Mouse (Mus musculus) heart, adult 2 months (tissue): ENCODE results near the gene Zbtb4. TPM values are rescaled to one million over a fixed set of nuclear protein-coding genes. Genes with fewer than 3 reads are reported as not detected.

Experiments used
- DNase-seq, 2 experiments: peaks; one replicate each; pipeline ENCODE4 v3.0.0; 2021
- H3K27ac ChIP-seq: fragments of 200-600 bp; 2 replicates; pipeline ENCODE4 v1.8.1; 2022
- H3K27me3 ChIP-seq: fragments of 200-500 bp; 2 replicates; pipeline ENCODE4 v1.6.1; 2012; ENCODE audit warnings: mild to moderate bottlenecking, low read length, inconsistent platforms, mixed read lengths; ENCODE audit not compliant: control insufficient read depth, insufficient read depth
- H3K36me3 ChIP-seq: fragments of 200-500 bp; 2 replicates; pipeline ENCODE4 v1.6.1; 2012; ENCODE audit warnings: low read length, inconsistent platforms; ENCODE audit not compliant: control insufficient read depth, insufficient read depth
- H3K4me1 ChIP-seq: fragments of 200-500 bp; 2 replicates; pipeline ENCODE4 v1.6.1; 2011; ENCODE audit warnings: low read length; ENCODE audit not compliant: control insufficient read depth, insufficient read depth
- H3K4me3 ChIP-seq: fragments of 200-600 bp; 2 replicates; pipeline ENCODE4 v1.8.1; 2022
- H3K79me2 ChIP-seq: fragments of 200-500 bp; replicated peaks from 2 replicates; pipeline ENCODE4 v1.6.1; 2012; ENCODE audit warnings: mild to moderate bottlenecking, inconsistent platforms, low read length, moderate library complexity, mixed read lengths; ENCODE audit not compliant: control insufficient read depth, insufficient read depth
- H3K9ac ChIP-seq: fragments of 200-500 bp; 2 replicates; pipeline ENCODE4 v1.6.1; 2012; ENCODE audit warnings: low read depth, mild to moderate bottlenecking, control low read depth, inconsistent platforms, low read length, mixed read lengths
- CTCF ChIP-seq: fragments of 200-600 bp; IDR thresholded peaks from 2 replicates; pipeline ENCODE4 v1.8.1; 2022; ENCODE audit warnings: antibody characterized with exemption, mild to moderate bottlenecking, moderate library complexity
- EP300 ChIP-seq: fragments of 200-500 bp; IDR thresholded peaks from 2 replicates; pipeline ENCODE4 v1.6.1; 2011; ENCODE audit warnings: low read depth, low read length, control low read depth; ENCODE audit not compliant: insufficient read depth
- POLR2A ChIP-seq: fragments of 200-500 bp; IDR thresholded peaks from 2 replicates; pipeline ENCODE4 v1.6.1; 2011; ENCODE audit warnings: mild to moderate bottlenecking, low read depth, low read length, control low read depth; ENCODE audit not compliant: insufficient read depth
- WGBS: fragments of 180-500 bp; shearing (Covaris S2); methylation state at CpG from one replicate; pipeline ENCODE4 v1.1.7; 2018; 5-methylcytosine and 5-hydroxymethylcytosine counted together
- intact Hi-C: fragments of 180-260 bp; cut with DNase I; formaldehyde crosslinking; loops from one replicate; pipeline ENCODE4 v1.15.1; 2025
- polyA plus RNA-seq: library from polyadenylated mRNA; depleted of rRNA; stranded (reverse); fragments of >200 nt; gene quantifications from 2 replicates; pipeline ENCODE4 v1.2.3, GENCODE M21; 2012
- total RNA-seq, 2 experiments: library from RNA; stranded (reverse); gene quantifications; 2 replicates each; pipeline ENCODE4 v1.2.3; 2021

The Zbtb4 gene
- total and polyA plus RNA-seq, 3 experiments = 19.8 to 47.9 (median 42.9) TPM

DNA sequence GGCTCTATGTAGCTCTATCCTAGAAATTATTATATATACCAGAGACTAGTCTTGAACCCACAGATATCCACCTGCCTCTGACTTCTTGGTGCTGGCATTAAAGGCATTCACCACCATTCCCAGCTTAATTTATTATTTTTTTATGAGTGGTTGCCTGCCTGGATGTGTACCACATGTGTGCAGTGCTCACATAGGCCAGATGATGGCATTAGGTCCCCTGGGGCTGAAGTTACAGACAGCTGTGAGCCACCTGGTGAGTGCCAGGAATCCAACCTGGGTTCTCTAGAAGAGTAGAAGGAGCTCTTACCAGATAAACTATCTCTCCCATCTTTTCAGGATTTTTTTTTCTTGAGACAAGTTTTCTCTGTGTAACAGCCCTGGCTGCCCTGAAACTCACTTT is 44.6 kb downstream of the Zbtb4 start:
- no peaks in the 10 kb centered on the region for H3K79me2 ChIP-seq
- intact Hi-C loops = no loop called here
- TF ChIP-seq POLR2A = no peak
- TF ChIP-seq EP300 = no peak
- TF ChIP-seq CTCF = no peak
- no peaks in the 10 kb centered on the region for H3K4me1 ChIP-seq
- no peak for DNase-seq
- H3K27me3 ChIP-seq = no peaks in the 10 kb centered on the region
- H3K4me3 ChIP-seq = no peak overlapping the region
- H3K36me3 ChIP-seq = no peaks in the 10 kb centered on the region
- no peak overlapping the region for H3K9ac ChIP-seq
- H3K27ac ChIP-seq = no peak overlapping the region

DNA sequence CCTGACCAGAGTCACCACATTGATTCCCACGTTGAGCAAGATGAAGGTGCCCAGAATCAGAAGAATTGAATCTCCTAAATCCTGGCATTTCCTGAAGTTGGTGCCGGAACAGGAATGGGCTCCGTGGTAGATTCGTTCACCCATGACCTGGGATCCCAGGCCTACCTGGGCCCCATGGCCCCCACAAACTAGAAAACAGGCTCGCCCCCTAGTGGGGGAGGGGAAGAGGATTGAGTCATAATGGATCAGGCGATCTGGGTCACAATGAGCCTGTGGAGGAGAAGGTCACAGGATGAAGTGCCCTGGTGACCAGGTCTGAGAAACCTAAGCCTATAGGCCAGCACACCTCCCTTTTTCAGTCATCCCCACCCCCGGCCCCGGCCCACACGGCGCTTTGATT is 49.4 kb downstream of the Zbtb4 start, which contains the start of gene Gm39566:
Gene Gm39566, minus strand, starts transcription at position 144 of the 400 bp plus-strand sequence.
- WGBS = 64% methylated on average over 10 of the region's 10 CpGs
- TF ChIP-seq EP300 (no peak), POLR2A (no peak), CTCF (peak; percentile 24)

DNA sequence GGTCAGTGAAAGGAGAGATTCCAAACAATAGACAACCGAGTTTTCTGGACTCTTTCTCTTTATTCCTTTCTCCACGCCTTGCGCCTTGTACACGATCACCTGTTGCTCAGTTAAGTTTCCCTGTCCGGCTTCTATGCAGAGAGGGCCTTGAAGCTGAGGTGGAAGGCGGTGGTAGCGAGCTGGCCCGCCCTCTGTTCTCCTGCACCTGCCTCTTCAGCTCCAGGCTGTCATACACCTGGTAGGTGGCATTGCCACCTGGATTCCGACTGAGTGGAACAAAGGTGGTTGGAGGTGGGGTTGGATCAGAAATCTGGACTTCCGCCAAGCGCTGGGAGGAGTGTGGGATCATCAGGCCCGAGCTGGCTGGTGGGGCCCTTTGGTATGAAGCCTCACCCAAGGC is 50.8 kb downstream of the Zbtb4 start:
- Histone ChIP-seq H3K9ac (no peak overlapping the region), H3K27ac (no peak overlapping the region), H3K79me2 (no peaks in the 10 kb centered on the region), H3K36me3 (no peaks in the 10 kb centered on the region), H3K4me1 (no peaks in the 10 kb centered on the region), H3K27me3 (no peaks in the 10 kb centered on the region), H3K4me3 (no peak overlapping the region)
- 93% methylated on average over 12 of the region's 12 CpGs for WGBS
- intact Hi-C loops = no loop called here
- no peak for DNase-seq
- no peak for TF ChIP-seq POLR2A

More for the DNA sequence above, 49.4 kb downstream of the Zbtb4 start, which contains the start of gene Gm39566:
- no peaks in the 10 kb centered on the region for H3K27me3 ChIP-seq
- H3K4me3 ChIP-seq = no peak within 1 kb of the TSS
- intact Hi-C loops = no loop called here
- H3K27ac ChIP-seq = no peak within 1 kb of the TSS
- no peak within 1 kb of the TSS for H3K9ac ChIP-seq
- H3K4me1 ChIP-seq = no peaks in the 10 kb centered on the region
- DNase-seq = no peak
- no peaks in the 10 kb centered on the region for H3K79me2 ChIP-seq
- no peaks in the 10 kb centered on the region for H3K36me3 ChIP-seq

DNA sequence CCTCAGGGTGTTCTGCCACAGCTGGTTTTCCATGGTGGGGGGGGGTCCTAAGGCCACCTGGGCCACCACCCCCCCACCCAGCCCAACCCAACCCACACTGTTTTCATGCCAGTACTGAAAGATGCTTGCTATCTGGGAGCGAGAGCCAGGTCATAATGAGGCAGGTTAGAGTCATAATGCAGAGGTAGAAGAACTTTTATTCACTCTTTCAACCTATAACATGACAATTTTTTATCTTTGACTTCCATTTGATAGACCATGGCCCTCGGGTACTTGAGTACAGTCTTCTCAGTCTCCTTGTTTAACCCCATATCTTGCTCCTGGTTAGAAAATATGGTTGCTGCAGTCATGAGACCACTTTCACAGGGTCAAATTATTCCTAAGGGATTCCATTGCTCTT is 52.7 kb downstream of the Zbtb4 start, which contains the start of gene Spem2:
Gene Spem2, minus strand, starts transcription at position 101 of the 400 bp plus-strand sequence.
- no peaks in the 10 kb centered on the region for H3K4me1 ChIP-seq
- H3K36me3 ChIP-seq = no peaks in the 10 kb centered on the region
- DNase-seq = no peak
- TF ChIP-seq CTCF = no peak
- TF ChIP-seq EP300 = no peak
- no peak for TF ChIP-seq POLR2A
- 72% methylated on average over 2 of the region's 2 CpGs for WGBS
- no peaks in the 10 kb centered on the region for H3K27me3 ChIP-seq
- no peak within 1 kb of the TSS for H3K27ac ChIP-seq
- H3K4me3 ChIP-seq = no peak within 1 kb of the TSS
- H3K79me2 ChIP-seq = no peaks in the 10 kb centered on the region
- intact Hi-C loops = no loop called here
- H3K9ac ChIP-seq = no peak within 1 kb of the TSS

DNA sequence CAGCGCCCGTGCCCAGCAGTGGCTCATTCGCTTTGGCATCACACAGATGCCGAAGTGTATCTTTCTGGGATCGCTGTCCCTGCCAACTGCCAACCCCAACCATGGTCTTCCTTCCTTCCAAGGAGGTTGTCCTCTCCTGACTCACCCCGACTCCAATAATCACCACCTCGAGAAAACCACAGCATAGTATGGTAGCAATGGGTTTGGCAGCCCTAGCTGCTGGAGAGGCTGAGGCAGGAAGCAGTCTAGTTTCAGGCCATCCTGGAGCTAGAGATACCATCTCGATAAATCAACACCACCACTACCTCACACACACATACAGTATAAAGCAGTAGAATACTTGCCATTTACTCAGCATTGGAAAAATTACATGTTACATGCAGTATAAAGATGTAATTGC is 53.2 kb downstream of the Zbtb4 start:
- no peaks in the 10 kb centered on the region for H3K79me2 ChIP-seq
- WGBS = 81% methylated on average over 8 of the region's 8 CpGs
- no peaks in the 10 kb centered on the region for H3K27me3 ChIP-seq
- DNase-seq = no peak
- no peaks in the 10 kb centered on the region for H3K36me3 ChIP-seq
- H3K4me3 ChIP-seq = no peak overlapping the region
- no peaks in the 10 kb centered on the region for H3K4me1 ChIP-seq
- TF ChIP-seq CTCF (no peak), EP300 (no peak), POLR2A (no peak)
- H3K9ac ChIP-seq = no peak overlapping the region
- intact Hi-C loops = no loop called here
- H3K27ac ChIP-seq = no peak overlapping the region

DNA sequence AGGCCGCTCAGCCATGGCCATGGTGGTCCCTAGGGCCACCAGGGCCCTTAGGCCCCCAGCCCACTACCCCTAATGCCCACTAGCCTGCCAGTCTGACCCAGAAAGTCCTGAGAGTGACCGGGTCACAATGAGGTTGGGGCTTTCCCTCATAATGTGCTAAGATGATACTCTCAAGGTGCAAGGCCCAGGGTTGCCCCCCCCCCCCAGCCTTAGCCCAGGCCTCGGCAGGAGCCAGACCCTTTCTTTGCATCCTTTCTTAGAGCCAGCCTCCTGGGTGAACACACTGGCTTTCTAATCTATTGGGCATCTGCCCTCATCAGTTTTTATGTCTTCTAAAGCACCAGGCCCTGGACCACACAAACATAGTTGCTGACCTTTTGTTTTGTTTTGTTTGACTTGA is 56.4 kb downstream of the Zbtb4 start, which contains the start of gene Spem1:
Gene Spem1, minus strand, starts transcription at position 101 of the 400 bp plus-strand sequence.
- 81% methylated on average over 3 of the region's 3 CpGs for whole genome bisulfite sequencing
- Histone ChIP-seq H3K36me3 (no peaks in the 10 kb centered on the region), H3K27ac (no peak within 1 kb of the TSS), H3K4me1 (no peaks in the 10 kb centered on the region), H3K27me3 (no peaks in the 10 kb centered on the region), H3K79me2 (no peaks in the 10 kb centered on the region), H3K9ac (no peak within 1 kb of the TSS), H3K4me3 (no peak within 1 kb of the TSS)
- TF ChIP-seq POLR2A (no peak), CTCF (no peak), EP300 (no peak)
- DNase-seq = no peak
- intact Hi-C loops = no loop called here
